Mouse (Mus musculus) embryonic fibroblast, embryonic 13.5 days (primary cell): ENCODE results near the gene Mbl1.

ENCODE experiments used
- CTCF ChIP-seq: IDR thresholded peaks from 2 replicates; pipeline ENCODE4 v1.5.1; 2011; ENCODE audit warnings: mild to moderate bottlenecking, control low read depth, low read length, moderate library complexity, borderline replicate concordance; ENCODE audit not compliant: insufficient read depth
- POLR2A ChIP-seq: IDR thresholded peaks from 2 replicates; pipeline ENCODE4 v1.6.1; 2011; ENCODE audit warnings: low read depth, mild to moderate bottlenecking, control low read depth, low read length, moderate library complexity

DNA sequence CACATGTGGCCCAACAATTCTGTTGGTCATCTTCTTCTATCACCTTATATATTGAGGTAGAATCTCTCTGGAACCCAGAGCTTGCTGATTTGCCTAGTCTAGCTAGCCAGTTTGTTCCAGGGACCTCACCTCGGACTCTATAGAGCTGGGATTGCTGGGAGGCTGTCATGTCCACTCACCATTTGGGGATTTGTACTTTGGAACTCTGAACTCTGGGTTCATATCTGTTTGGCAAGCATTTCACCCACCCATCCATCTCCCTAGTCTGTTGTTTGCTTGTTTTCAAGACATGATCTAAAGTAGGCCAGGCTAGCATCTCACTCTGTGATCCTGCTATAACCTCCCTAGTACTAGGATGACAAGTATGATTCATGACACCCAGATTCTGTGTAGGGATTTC, 23.5 kb downstream of the Mbl1 start:
- TF ChIP-seq CTCF, result no peak
- no peak for TF ChIP-seq POLR2A
